Mouse (Mus musculus) urinary bladder, postnatal 10 days (tissue): Measurements from ENCODE around the gene Kcns1.

Source experiments
- DNase-seq: peaks from one replicate; pipeline ENCODE4 v3.0.0; 2022; ENCODE audit warnings: low spot score

The Kcns1 gene

DNA sequence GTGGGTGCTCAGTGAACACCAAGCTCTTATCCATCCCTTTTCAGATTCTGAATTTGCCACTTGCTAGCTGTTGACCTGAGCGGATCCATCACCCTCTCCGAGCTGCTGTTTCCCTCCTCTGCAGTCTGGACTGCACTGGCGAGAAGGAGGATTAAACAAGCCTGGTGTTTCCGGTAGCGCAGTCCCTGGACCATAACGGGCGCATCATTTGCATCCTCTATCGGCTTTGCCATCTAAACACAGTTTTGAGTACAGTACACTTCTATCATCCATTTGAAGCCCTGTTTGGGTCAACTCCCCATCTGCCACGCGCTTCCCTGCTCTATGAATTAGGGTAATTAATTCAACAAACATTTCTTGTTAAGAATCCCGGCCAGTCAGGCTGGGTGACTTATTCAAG, 587 bp downstream of the Kcns1 start:
- DNase-seq, result no peak

DNA sequence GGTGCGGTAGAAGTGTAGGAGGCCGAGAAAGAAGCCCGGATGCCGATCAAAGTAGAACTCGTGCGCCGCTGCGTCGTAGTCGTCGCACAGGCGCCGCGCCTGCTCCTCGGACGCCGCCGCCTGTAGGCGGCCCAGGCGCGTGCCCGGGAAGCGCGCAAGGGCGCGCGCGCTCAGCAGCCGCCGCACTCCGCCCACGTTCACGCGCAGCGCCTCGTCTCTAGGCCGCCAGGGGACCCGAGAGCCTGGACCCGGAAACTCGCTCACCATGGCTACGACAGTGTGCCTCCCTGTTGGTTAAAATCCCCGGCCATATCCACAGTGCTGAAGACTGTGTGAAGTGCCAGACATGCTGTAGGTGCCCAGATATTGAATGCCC, 2.4 kb downstream of the Kcns1 start:
- DNase-seq, result no peak

DNA sequence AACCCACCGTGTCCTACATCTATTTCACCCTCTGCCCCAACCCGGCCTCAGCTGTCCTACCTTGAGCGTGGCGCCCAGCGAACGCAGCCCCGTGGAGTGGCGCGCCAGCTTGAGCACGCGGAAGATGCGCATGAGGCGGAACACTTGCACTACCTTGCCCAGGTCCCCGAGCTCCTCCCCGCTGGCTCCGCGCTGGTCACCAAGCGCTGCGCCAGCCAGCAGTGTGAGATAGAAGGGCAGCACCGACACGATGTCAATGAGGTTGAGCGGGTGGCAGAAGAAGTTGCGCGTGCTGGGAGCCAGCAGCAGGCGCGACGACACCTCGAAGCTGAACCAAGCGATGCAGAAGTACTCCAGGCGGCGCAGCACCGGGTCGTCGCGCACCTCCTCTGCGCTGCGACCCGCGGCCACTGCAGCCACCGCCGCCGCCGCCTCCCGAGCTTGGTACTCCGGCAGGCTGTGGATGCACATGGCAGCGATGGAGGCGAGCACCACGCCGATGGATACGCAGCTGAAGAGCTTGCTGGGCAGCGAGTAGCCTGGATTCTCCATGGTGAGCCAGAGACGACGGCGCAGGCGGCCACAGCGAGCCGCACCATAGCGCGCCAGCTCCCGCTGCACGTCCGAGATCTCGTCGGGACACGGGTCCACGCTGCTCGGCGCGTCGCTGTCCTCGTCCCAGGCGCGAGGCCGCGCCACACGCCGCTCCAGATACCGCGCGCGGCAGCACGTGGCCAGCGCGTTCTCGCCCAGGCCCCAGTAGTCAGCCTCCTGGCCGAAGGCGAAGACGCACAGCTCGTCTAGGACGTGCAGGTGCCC, 3.0 kb downstream of the Kcns1 start:
- no peak for DNase-seq

- no peak for DNase-seq
Measured at GRCm38 (mm10) chr2:164164941-164165340, 6.0 kb downstream of the Kcns1 start.

DNA sequence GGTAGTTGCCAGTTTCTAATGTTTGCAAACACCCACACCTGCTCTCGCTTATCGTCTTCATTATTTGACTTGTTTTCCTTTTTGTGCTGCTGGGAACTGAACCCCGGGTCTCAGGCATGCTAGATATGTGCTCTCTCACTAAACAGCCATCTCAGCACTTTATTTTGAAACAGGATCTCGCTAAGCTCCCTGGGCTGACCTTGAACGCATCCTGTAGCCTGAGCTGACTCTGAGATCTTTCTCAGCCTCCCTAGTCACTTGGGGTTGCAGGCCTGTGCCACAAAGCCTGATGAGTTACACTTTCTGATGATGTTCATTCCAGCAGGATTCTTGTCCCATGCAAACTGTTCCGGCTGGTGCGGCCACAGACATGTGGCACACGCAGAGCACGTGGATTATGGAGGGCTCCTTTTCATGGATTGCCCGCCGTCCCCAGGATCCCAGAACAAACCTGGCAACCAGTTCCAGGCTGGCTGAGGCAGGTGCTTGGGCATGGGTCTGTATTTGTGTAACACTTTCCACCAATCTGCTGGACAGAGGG, 9.3 kb downstream of the Kcns1 start:
- DNase-seq, result no peak

- no peak for DNase-seq
Measured at GRCm38 (mm10) chr2:164158838-164159237, 12.1 kb downstream of the Kcns1 start.

DNA sequence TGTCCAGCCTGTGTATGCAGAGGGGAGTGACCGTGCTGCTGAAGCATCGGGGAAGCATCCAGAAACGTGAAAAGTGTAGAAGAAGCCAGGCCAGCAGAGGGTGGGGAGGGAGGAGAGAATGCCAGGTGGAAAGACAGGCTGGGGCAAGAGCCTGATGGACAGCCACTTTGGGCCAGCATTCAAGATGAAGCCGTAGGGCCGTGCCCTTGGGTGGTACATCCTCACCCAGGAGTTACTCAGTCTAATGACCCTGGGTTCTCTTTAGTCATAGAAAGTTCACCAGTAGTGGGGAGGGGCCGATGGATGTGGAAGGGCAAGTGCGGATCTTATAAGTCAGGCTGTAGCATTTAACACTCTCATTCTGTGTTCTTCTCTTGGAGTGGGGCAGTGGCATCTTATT, 14.8 kb downstream of the Kcns1 start:
- no peak for DNase-seq

DNA sequence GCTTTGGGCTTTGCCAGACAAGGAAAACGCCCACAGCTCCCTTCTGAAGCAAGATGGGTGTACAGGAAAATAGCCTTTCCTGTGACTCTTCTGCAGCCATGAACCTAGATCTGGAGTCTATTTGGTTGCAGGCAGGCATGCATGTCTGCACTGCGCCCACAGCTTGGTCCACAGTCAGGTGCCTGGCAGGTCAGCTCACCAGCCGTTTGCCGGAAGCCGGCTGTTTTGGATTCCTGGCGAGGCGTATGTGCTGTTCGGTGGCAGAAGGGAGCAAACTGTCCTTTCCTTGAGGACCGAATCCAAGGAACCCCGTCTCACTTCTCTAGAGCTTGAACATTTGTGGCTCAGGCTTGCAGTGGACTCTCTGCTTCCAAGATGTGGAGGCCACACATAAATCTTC, 16.9 kb downstream of the Kcns1 start:
- no peak for DNase-seq

DNA sequence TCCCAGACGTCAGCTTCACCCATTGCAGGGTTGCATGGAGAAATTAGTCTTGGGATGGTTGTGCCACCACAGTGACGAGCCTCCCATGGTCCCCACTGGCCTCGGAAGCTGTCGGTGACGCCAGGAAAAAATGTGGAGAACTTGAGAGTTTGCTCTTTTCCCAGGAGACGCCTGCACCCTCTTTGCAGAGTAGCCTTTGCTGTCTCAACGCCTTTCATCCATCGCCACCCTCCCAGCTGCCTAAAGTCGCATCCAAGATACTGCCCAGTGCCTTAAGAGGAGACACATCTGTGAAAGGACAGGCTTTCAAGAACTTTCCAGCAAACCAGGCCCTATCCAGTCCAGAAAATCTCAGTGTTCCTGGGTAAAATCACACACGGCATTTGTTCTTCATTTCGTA, 18.6 kb downstream of the Kcns1 start:
- no peak for DNase-seq

DNA sequence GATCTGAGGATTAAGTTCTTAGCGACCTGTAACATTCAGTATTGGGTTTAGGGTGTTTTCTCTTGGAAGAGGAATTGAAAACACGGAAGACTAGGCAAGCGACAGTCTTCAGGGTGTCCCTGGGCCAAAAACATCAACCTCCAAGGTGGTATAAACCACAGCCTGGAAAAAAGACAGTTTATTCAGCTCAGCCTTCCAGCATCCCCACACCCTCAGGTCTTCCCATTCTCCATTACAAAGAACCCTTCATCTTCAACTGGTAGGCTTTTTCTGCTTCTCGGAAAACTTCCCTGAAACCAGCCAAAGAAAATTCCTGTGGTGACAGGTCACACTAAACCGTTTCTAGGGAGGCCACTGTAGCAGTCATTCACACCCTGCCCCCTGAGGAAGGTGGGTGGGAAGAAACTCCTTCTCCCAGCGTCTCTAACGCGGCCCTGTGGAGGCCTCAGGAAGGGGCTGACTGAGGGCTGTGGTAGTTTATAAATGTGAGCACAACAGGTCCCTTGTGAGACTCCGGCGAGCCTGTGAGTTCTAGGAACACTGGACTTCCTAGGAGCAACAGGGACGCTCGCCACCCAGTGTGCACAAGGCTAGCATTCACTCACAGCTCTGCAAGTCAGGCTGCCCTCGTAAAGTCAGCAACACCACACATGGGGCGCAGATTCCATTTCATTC, 20.7 kb downstream of the Kcns1 start:
- no peak for DNase-seq

DNA sequence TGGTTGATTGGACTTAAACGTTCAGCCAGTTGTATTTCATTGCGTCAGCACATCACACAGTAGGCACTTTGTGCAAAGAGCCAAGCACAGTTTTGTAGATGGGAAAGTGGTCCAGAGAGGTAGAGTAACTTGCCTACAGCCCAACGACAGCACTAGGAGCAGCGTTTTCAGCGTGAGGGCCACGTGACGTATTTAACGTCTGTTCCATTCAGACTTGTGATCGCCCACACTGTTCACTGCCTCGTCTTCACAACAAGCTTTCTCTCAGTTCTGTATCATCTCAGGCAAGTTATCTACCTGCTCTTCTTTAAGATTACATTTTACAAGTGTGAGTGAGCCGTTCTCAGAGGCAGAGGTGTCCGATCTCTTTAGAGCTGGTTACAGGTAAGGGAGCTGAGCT, 24.4 kb downstream of the Kcns1 start:
- DNase-seq, result no peak

- no peak for DNase-seq
Measured at GRCm38 (mm10) chr2:164144541-164144940, 26.4 kb downstream of the Kcns1 start.

- no peak for DNase-seq
Measured at GRCm38 (mm10) chr2:164144025-164144424, 26.9 kb downstream of the Kcns1 start.

DNA sequence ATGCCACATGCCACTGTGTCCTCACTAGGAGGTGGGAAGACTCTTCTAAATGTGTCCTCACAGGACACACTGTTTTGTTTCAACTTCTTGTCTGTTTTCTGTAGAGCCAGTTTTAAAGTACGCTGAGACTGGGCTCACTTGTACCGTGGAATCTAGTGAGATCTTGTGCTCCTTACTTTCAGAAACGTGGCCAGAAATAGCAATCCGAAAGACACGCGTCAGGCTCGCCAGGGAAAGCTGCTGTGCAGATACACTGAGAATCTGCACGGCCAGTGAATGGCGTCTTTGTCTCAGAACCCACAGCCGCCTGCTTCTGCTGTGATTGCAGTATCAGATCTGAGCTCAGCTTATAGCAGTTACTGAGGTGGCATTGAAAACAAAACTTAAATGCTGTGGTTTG, 28.9 kb downstream of the Kcns1 start:
- no peak for DNase-seq

DNA sequence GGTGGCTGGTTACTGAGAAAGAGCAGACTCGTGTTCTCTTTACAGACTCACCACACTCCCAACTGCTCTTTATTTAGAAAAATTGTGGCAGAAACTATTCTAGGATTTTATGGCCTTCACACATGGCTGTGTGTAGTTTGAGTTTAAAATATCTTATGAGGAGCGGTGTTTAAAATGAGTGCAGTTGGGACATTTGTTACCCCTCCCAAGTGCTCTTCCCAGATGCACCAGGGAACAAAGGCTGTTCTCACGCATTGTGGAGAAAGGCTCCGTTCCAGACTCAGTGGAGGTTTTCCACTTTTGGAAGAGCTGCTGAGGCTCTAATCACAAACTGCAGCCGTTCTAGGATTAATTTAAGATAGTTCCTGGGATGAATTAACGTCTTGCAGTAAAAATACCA, 33.2 kb downstream of the Kcns1 start:
- no peak for DNase-seq

GRCm38 (mm10) chr2:164136393-164136792, 34.5 kb downstream of the Kcns1 start:
- DNase-seq, result no peak

DNA sequence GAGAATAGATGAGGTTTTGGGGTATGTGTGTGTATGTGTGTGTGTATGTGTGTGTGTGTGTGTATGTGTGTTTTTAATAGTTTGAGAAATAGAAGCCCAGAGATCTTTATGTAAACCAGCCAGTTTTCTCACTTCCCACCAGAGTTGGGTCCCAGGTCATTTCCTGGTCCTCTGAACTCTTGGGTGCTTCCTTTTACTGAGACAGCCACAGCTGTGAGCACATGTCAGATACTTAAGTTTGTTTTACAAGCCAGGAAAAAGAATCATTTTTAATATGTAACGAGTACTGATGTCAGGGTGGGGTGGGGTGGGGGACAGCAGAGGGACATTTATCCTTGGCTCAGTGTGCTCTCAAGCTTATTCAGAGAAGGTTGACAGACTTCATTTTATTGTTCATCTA, 35.5 kb downstream of the Kcns1 start:
- DNase-seq, result no peak

DNA sequence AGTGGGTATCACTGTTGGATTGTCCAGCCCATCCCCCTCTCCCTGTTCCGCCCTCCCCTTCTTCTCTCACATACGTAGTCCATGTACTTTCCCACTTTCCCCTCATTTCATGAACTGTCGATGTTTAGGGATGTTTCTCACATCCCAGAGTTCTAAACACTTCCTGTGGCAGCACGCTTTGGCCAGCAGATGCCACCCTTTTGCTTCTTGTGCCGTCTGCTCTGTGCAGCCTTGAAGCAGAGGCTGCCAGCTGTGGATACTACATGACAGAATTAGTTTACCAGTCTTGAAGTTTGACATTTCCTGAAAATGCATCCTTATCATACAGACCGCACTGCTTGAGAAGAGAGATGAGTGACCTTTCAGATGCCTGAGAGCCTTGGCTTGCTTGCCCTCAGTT, 36.4 kb downstream of the Kcns1 start:
- DNase-seq, result no peak

DNA sequence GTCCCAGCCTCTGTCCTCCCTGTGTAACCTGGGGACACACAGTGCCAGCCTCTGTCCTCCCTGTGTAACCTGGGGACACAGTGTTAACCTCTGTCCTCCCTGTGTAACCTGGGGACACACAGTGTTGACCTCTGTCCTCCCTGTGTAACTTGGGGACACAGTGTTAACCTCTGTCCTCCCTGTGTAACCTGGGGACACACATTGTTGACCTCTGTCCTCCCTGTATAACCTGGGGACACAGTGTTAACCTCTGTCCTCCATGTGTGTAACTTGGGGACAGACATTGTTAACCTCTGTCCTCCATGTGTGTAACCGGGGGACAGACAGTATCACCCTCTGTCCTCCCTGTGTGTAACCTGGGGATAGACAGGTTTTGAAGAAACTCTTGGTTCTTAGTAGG, 39.3 kb downstream of the Kcns1 start:
- no peak for DNase-seq

DNA sequence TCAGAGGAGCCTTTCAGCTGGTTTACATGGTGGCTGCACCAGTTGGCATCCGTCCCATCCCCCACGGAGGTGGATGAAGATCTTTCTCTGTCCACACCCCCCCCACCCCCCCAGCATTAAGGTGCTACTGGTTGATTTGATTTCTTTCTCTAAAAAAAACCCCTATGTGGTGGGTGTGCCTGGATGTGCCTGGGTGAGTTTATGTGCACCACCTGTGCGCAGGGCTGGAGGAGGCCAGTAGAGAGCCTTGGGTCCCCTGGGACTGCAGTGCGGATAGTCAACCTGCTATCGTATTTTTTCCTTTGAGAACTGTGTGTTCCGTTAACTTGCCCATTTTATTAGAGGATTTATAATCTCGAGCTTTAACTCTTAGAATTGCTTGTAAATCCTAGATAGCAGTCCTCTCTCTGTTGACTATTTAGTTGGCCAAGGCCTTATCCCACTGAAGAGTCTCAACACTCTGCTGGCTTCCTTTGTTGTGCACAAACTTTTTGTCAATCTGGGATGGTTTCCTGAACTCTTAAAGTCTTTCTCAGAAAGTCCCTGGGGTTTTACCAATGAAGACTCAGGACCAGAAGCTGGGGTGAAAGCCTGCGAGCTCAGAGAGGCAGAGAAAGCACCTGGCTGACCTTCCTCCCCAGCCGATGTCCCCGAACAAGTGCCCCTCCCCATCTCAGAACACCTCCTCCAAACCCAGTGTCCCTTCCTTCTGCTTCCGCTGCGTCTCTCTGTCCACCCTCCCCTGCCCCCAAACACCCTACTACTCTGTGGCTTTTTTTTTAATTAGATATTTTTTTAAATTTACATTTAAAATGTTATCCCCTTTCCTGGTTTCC, 42.1 kb downstream of the Kcns1 start:
- no peak for DNase-seq

DNA sequence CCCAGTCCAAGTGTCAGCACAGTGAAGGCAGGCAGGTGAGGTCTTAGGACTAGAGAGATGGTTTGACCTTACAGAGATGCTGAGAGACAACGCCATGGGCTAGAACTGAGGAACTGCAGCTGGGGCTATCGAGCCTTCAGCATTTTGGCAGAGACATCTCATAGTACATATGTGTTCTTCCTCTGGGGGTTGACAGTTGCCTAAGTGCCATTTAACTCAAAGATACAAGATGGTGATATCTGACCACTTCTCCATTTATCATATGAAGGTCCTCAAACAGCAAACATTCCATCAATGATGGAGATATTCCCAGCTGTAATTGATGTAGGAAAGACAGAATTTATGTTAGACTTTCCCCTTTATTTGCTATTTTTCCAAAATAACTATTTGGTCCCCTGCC, 43.6 kb downstream of the Kcns1 start:
- no peak for DNase-seq

DNA sequence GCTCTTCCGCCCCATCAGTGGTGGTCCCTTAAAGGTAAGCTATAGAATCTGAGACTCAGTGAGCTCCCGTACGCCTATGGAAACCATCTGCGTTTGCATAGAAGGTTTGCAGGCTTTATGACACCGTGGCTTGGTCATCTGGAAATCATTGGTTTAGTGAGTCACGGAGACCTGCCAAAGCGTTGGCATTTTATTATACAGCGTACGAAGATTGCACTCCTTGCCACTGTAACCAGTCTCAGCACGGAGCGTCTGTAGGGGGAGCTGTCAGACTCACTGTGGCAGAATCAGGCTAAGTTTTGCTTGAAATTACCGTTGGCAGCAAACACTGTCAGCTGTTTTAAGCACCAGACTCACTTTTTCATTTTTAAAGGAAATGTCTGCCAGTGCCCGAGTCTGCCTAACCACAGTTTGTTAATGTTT, 44.4 kb downstream of the Kcns1 start:
- no peak for DNase-seq
